Mouse (Mus musculus) lung, postnatal 0 days (tissue): ENCODE measurements at regions not wholly inside any gene's neighbourhood (a gene's known extent, or its start where the extent isn't known, plus 50 kb on each side); places are given as distances from the start of the nearest gene placed in this dataset.

ENCODE experiments used
- CTCF ChIP-seq: IDR thresholded peaks from 2 replicates; pipeline ENCODE4 v1.5.1; 2016; ENCODE audit warnings: antibody characterized with exemption, mild to moderate bottlenecking
- EP300 ChIP-seq: IDR thresholded peaks from 2 replicates; pipeline ENCODE4 v1.6.1; 2016; ENCODE audit warnings: antibody characterized with exemption, mild to moderate bottlenecking, control low read depth

DNA sequence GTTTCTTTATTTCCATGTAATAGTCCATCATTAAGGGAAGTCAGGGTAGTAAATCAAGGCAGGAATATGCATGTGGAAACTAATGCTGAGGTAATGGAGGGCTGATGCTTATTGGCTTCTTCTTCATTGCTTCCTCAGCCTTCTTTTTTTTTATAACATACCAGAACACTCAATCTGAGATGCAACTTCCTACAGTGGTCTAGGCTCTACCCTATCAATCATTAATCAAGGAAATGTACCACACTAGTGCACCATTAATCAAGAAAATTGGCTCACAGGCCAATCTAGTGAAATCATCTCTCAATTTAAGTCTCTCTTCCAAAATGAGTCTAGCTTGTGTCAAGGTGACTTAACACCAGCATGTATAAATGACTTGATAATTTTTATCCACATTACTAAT is 263.2 kb upstream of the Meox2 start:
- TF ChIP-seq CTCF = no peak
- no peak for TF ChIP-seq EP300
